Mouse (Mus musculus): ENCODE results near the gene Tspan3. TPM values are rescaled to one million over a fixed set of nuclear protein-coding genes. Genes with fewer than 3 reads are reported as not detected.

Tspan3 gene
- polyA plus RNA-seq, 1 experiment from 2014 or later: 399 TPM

- no peaks in the 10 kb centered on the region for H3K27me3 ChIP-seq (ENCODE audit: control insufficient read depth, insufficient read depth, low read length)
- WGBS: 12% methylated on average over 22 of the region's 22 CpGs
- peak within 1 kb of the TSS; percentile 19 for H3K4me3 ChIP-seq (replicated peaks; ENCODE audit: low read length)
- peak; percentile 76 for ATAC-seq (ENCODE audit: insufficient read depth, low FRiP score)
- H3K9ac ChIP-seq (ENCODE audit: low read length): peak within 1 kb of the TSS; percentile 58
- peak within 1 kb of the TSS; percentile 70 for H3K27ac ChIP-seq (ENCODE audit: low read length)
- peaks cover 14% of the 10 kb centered on the region for H3K4me1 ChIP-seq (ENCODE audit: control insufficient read depth, insufficient read depth, low read length)
- peak within 1 kb of the TSS; percentile 40 for H3K4me2 ChIP-seq (ENCODE audit: low read depth, low read length)
- H3K36me3 ChIP-seq (ENCODE audit: control insufficient read depth, insufficient read depth, low read length): no peaks in the 10 kb centered on the region
- H3K9me3 ChIP-seq (replicated peaks; ENCODE audit: control insufficient read depth, low read length): no peaks in the 10 kb centered on the region
Measured at GRCm38 (mm10) chr9:56089778-56090520, 75.3 kb downstream of the Tspan3 start, which contains the start of gene Pstpip1. Gene Pstpip1 (plus strand): TSS chr9:56089962.

DNA sequence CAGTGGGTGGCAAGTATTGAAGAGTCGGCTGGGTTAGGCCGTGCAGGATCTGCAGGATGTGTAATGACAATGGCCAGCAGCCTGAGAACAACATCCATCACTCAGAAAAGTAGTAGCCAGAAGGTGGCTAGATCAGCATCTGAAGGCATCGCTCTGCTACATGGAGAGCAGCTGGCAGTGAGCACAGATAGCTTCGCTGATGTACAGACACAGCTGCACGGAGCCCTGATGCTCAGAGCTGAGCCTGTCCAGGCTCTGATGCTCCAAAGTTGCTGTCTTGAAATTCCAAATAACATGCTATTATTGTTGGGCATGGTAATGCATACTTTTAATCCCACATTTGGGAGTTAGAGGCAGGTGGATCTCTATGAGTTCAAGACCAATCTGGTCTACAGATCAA is 78.8 kb downstream of the Tspan3 start:
- Histone ChIP-seq H3K9ac (ENCODE audit: low read length) (no peak overlapping the region), H3K27ac (ENCODE audit: low read length) (no peak overlapping the region), H3K9me3 (replicated peaks; ENCODE audit: control insufficient read depth, low read length) (no peaks in the 10 kb centered on the region), H3K4me2 (ENCODE audit: low read depth, low read length) (no peak overlapping the region), H3K4me1 (ENCODE audit: control insufficient read depth, insufficient read depth, low read length) (peaks cover 14% of the 10 kb centered on the region), H3K4me3 (replicated peaks; ENCODE audit: low read length) (no peak overlapping the region), H3K36me3 (ENCODE audit: control insufficient read depth, insufficient read depth, low read length) (no peaks in the 10 kb centered on the region), H3K27me3 (ENCODE audit: control insufficient read depth, insufficient read depth, low read length) (no peaks in the 10 kb centered on the region)
- ATAC-seq (ENCODE audit: insufficient read depth, low FRiP score): no peak
- 80% methylated on average over 5 of the region's 5 CpGs for WGBS

Other genes with a start within 250 kb of the Tspan3 start
- gene Scaper, start 227.4 kb downstream of the Tspan3 start, polyA plus RNA-seq (2015; fragmentation: Nextera tagmentation; extraction: Ambion mirVana): 9.2 and 9.7 TPM in 2 replicates
- gene 4930563M21Rik, start 154.9 kb downstream of the Tspan3 start, polyA plus RNA-seq (2015; fragmentation: Nextera tagmentation; extraction: Ambion mirVana): not detected in 2 replicates
- 158 and 168 TPM in 2 replicates for gene Rcn2, start 123.6 kb downstream of the Tspan3 start, polyA plus RNA-seq (2015; fragmentation: Nextera tagmentation; extraction: Ambion mirVana)
- gene Pstpip1, start 75.5 kb downstream of the Tspan3 start, polyA plus RNA-seq (2015; fragmentation: Nextera tagmentation; extraction: Ambion mirVana): 2.4 and 2.6 TPM in 2 replicates

Measured in stomach, embryonic 16.5 days (tissue).